Mouse (Mus musculus) heart, adult 2 months (tissue): ENCODE measurements around the gene Galnt7. TPM values are rescaled to one million over a fixed set of nuclear protein-coding genes. Genes with fewer than 3 reads are reported as not detected.

Experiments
- DNase-seq, 2 experiments: peaks; one replicate each; pipeline ENCODE4 v3.0.0; 2021
- H3K27ac ChIP-seq: fragments of 200-600 bp; 2 replicates; pipeline ENCODE4 v1.8.1; 2022
- H3K27me3 ChIP-seq: fragments of 200-500 bp; 2 replicates; pipeline ENCODE4 v1.6.1; 2012; ENCODE audit warnings: mild to moderate bottlenecking, low read length, inconsistent platforms, mixed read lengths; ENCODE audit not compliant: control insufficient read depth, insufficient read depth
- H3K36me3 ChIP-seq: fragments of 200-500 bp; 2 replicates; pipeline ENCODE4 v1.6.1; 2012; ENCODE audit warnings: low read length, inconsistent platforms; ENCODE audit not compliant: control insufficient read depth, insufficient read depth
- H3K4me1 ChIP-seq: fragments of 200-500 bp; 2 replicates; pipeline ENCODE4 v1.6.1; 2011; ENCODE audit warnings: low read length; ENCODE audit not compliant: control insufficient read depth, insufficient read depth
- H3K4me3 ChIP-seq: fragments of 200-600 bp; 2 replicates; pipeline ENCODE4 v1.8.1; 2022
- H3K79me2 ChIP-seq: fragments of 200-500 bp; replicated peaks from 2 replicates; pipeline ENCODE4 v1.6.1; 2012; ENCODE audit warnings: mild to moderate bottlenecking, inconsistent platforms, low read length, moderate library complexity, mixed read lengths; ENCODE audit not compliant: control insufficient read depth, insufficient read depth
- H3K9ac ChIP-seq: fragments of 200-500 bp; 2 replicates; pipeline ENCODE4 v1.6.1; 2012; ENCODE audit warnings: low read depth, mild to moderate bottlenecking, control low read depth, inconsistent platforms, low read length, mixed read lengths
- CTCF ChIP-seq: fragments of 200-600 bp; IDR thresholded peaks from 2 replicates; pipeline ENCODE4 v1.8.1; 2022; ENCODE audit warnings: antibody characterized with exemption, mild to moderate bottlenecking, moderate library complexity
- EP300 ChIP-seq: fragments of 200-500 bp; IDR thresholded peaks from 2 replicates; pipeline ENCODE4 v1.6.1; 2011; ENCODE audit warnings: low read depth, low read length, control low read depth; ENCODE audit not compliant: insufficient read depth
- POLR2A ChIP-seq: fragments of 200-500 bp; IDR thresholded peaks from 2 replicates; pipeline ENCODE4 v1.6.1; 2011; ENCODE audit warnings: mild to moderate bottlenecking, low read depth, low read length, control low read depth; ENCODE audit not compliant: insufficient read depth
- WGBS: fragments of 180-500 bp; shearing (Covaris S2); methylation state at CpG from one replicate; pipeline ENCODE4 v1.1.7; 2018; 5-methylcytosine and 5-hydroxymethylcytosine counted together
- intact Hi-C: fragments of 180-260 bp; cut with DNase I; formaldehyde crosslinking; loops from one replicate; pipeline ENCODE4 v1.15.1; 2025
- polyA plus RNA-seq: library from polyadenylated mRNA; depleted of rRNA; stranded (reverse); fragments of >200 nt; gene quantifications from 2 replicates; pipeline ENCODE4 v1.2.3, GENCODE M21; 2012
- total RNA-seq, 2 experiments: library from RNA; stranded (reverse); gene quantifications; 2 replicates each; pipeline ENCODE4 v1.2.3; 2021

Galnt7 gene
- total and polyA plus RNA-seq, 3 experiments = 1.7 to 4.8 (median 4.5) TPM

DNA sequence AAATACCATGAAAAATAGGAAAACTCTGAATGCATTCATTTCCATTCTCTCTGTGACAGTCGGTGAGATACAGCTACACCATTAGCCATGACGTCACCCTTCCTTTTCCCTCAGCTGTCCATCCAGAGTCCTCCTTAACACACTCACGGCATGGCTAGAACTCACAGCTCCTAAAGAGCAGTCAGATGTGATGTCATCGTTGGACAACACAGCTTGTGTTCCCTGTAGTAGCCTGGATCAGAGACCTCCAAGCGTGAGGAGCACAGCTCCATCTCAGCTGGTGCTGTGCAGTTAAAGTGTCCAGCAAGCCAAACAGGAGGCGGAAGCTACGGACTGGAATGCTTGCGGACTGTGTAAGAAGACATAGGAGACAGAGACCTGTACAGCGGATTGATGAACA, 91.9 kb downstream of the Galnt7 start:
- TF ChIP-seq POLR2A (no peak), CTCF (no peak), EP300 (no peak)
- no peak overlapping the region for H3K27ac ChIP-seq
- no peaks in the 10 kb centered on the region for H3K27me3 ChIP-seq
- DNase-seq = no peak
- intact Hi-C loops = no loop called here
- no peaks in the 10 kb centered on the region for H3K79me2 ChIP-seq
- no peaks in the 10 kb centered on the region for H3K36me3 ChIP-seq
- H3K4me3 ChIP-seq = no peak overlapping the region
- WGBS = 70% methylated on average over 9 of the region's 9 CpGs
- no peaks in the 10 kb centered on the region for H3K4me1 ChIP-seq
- H3K9ac ChIP-seq = no peak overlapping the region

DNA sequence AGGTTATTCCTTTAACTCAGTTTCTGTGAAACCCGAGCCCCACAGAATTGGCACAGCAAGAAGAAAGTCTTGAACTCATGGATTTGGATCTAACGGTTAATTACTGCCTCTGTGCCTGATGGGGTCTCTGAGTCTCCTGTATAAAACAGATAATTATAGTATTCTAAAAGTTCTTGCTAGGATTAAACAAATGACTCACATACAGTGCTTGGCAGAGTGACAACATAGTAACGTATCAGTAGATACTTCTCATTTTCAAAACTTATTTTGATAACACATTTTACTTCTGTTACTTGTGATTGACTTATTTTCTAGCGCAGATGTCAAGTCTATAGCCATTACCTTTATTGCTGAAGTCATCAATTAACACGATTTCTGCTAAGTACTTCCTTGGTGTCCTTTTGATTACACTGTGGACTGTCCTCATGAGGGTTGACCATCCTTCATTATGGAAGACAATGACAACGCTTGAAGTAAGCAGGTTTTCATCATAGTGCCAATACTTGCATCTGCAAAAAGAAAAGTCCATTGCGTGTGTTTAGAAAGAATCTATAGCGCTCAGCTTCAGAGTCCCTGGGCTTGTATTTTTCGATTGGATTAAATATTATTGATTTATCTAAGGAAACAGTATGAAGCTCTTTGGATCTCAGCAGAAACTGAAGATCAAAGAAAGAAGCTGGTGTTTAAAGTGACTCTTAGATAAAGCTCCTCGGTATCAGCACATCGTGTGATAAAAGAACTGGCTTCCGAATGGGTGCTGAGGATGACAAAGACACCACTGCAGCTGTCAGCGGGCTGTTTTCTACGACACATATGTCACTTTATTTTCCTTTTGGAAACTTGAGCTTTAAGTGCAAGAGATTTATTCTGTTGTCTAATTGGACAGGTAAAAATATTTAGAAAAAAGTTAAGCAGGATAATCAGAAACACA, 100.5 kb downstream of the Galnt7 start:
- no peak for TF ChIP-seq POLR2A
- TF ChIP-seq CTCF = no peak
- TF ChIP-seq EP300 = no peak
- Histone ChIP-seq H3K27ac (no peak overlapping the region), H3K36me3 (no peaks in the 10 kb centered on the region), H3K4me3 (no peak overlapping the region), H3K27me3 (no peaks in the 10 kb centered on the region), H3K79me2 (no peaks in the 10 kb centered on the region), H3K9ac (no peak overlapping the region), H3K4me1 (no peaks in the 10 kb centered on the region)
- intact Hi-C loops = no loop called here
- WGBS = 83% methylated on average over 14 of the region's 14 CpGs
- DNase-seq = no peak

DNA sequence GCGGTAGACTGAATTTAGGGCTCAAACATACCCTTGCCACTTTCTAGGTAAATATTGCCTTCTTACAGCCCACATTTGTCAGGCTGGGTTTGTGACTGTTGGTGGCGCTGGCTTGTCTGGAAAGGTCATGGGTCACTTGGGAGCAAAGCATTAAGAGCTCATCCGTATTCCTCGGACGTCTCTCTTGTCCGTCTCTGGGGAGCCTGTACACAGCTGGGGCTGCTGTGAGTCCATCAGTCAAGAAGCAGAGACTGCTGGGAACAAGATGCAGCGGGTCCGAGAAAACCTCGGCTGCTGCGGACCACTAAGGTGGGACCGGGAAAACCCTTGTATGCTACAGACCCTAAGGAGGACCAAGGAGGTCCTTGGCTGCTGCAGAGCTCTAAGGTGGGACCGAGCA, 105.3 kb downstream of the Galnt7 start:
- DNase-seq = no peak

DNA sequence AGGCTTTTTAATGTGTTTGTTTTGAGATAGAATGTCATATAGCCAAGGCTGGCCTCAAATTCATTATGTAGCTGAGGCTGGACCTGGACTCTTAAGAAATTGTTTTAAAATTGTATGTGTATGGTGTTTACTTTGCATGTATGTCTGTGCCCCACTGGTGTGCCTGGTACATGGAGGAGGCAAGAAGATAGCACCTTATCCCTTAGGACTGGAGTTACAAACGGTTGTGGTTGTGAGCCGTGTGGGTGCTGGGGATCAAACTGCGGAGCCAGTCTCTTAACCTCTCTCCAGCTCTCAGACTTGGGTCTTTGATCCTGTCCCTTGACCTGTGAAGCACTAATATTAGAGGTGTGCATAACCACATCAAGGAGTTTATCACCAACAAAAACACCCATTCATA, 106.0 kb downstream of the Galnt7 start:
- WGBS = 90% methylated on average over 3 of the region's 3 CpGs
- H3K9ac ChIP-seq = no peak overlapping the region
- no peak overlapping the region for H3K4me3 ChIP-seq
- intact Hi-C loops = no loop called here
- no peaks in the 10 kb centered on the region for H3K79me2 ChIP-seq
- H3K27ac ChIP-seq = no peak overlapping the region
- H3K36me3 ChIP-seq = no peaks in the 10 kb centered on the region
- no peaks in the 10 kb centered on the region for H3K27me3 ChIP-seq
- DNase-seq = no peak
- TF ChIP-seq CTCF = no peak
- TF ChIP-seq EP300 = no peak
- no peaks in the 10 kb centered on the region for H3K4me1 ChIP-seq

More for the DNA sequence above, 105.3 kb downstream of the Galnt7 start:
- no peak for TF ChIP-seq EP300
- no peak for TF ChIP-seq CTCF
- no peak for TF ChIP-seq POLR2A
- no peaks in the 10 kb centered on the region for H3K36me3 ChIP-seq
- no peaks in the 10 kb centered on the region for H3K4me1 ChIP-seq
- no peaks in the 10 kb centered on the region for H3K79me2 ChIP-seq
- no peak overlapping the region for H3K4me3 ChIP-seq
- intact Hi-C loops = no loop called here
- H3K27me3 ChIP-seq = no peaks in the 10 kb centered on the region
- 84% methylated on average over 12 of the region's 12 CpGs for WGBS
- no peak overlapping the region for H3K9ac ChIP-seq
- H3K27ac ChIP-seq = no peak overlapping the region

DNA sequence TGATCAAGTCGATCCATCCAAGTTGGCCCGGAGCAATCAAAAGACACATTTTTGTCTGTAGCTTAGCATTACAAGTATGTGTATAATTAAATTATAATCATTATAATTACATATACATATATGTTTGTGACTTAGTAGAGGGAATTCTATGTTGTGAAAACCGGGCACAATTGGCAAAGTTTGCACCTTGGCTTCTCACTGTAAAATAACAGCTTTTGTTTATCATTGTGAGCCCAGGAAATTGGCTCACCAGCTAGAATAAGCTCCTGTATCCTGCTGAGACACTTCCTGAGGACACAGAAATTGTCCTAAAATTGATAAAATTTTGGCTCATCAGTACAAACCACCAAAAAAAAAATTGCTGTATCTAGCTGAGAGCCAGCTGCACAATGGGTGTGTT, 106.4 kb downstream of the Galnt7 start:
- no peak for TF ChIP-seq CTCF
- TF ChIP-seq POLR2A = no peak
- TF ChIP-seq EP300 = no peak
- no peak overlapping the region for H3K4me3 ChIP-seq
- intact Hi-C loops = no loop called here
- no peak overlapping the region for H3K27ac ChIP-seq
- H3K36me3 ChIP-seq = no peaks in the 10 kb centered on the region
- H3K9ac ChIP-seq = no peak overlapping the region
- H3K79me2 ChIP-seq = no peaks in the 10 kb centered on the region
- no peaks in the 10 kb centered on the region for H3K27me3 ChIP-seq
- 71% methylated on average over 3 of the region's 3 CpGs for WGBS
- no peaks in the 10 kb centered on the region for H3K4me1 ChIP-seq
- no peak for DNase-seq

DNA sequence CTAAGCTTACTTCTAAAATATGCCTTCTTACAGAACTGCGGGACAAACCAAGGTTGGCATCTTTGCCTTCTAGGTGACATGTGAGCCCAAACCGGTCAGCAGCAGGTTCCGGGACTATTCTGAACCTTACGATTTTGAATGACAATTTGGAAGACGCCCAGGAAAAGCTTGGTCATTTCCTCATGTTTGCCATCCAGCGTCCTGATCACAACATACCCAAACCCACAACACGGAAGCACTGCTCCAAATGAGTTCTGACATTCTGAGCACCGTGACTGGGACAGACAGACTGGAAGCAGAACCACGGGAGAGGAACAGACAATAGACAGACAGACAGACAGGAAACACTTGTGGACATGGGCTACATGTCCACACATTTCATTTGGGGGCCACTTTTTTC, 111.4 kb downstream of the Galnt7 start:
- no peak overlapping the region for H3K9ac ChIP-seq
- no peaks in the 10 kb centered on the region for H3K36me3 ChIP-seq
- intact Hi-C loops = loop anchor here (2.0 kb wide), 2 partner anchors 33 to 249 kb away; no protein-coding TSS in a partner anchor
- 59% methylated on average over 9 of the region's 9 CpGs for WGBS
- no peak overlapping the region for H3K27ac ChIP-seq
- H3K27me3 ChIP-seq = no peaks in the 10 kb centered on the region
- TF ChIP-seq POLR2A = no peak
- no peak for TF ChIP-seq CTCF
- TF ChIP-seq EP300 = no peak
- no peaks in the 10 kb centered on the region for H3K4me1 ChIP-seq
- no peak overlapping the region for H3K4me3 ChIP-seq
- no peak for DNase-seq
- no peaks in the 10 kb centered on the region for H3K79me2 ChIP-seq
